8 mouse cellular contexts compared by ENCODE assay signal in genomic region chr7:73607450-73608005, GRCm38 (mm10).
DNase-seq lines count a peak whose midpoint lies in the region; ATAC-seq and TF ChIP-seq lines count a peak whose summit lies in the region.

No protein-coding gene starts in this region.

- 4% methylated on average over 11 of the region's 11 CpGs for WGBS in forebrain, postnatal 0 days
- 5% methylated on average over 11 of the region's 11 CpGs for WGBS in liver, embryonic 16.5 days (ENCODE audit: insufficient replicate concordance)

- H3K27ac ChIP-seq in layer of hippocampus, adult 2 months, result peak overlapping the region; percentile 92
- H3K27ac ChIP-seq in forebrain, postnatal 0 days (ENCODE audit: low read depth, low read length), result peak overlapping the region; percentile 93
- peak overlapping the region; percentile 89 for H3K27ac ChIP-seq in liver, embryonic 16.5 days (ENCODE audit: low read length)

- peaks cover 8% of the 10 kb centered on the region for H3K4me1 ChIP-seq in forebrain, postnatal 0 days (ENCODE audit: insufficient read depth)
- H3K4me1 ChIP-seq in liver, embryonic 16.5 days (ENCODE audit: control insufficient read depth, low read depth, low read length), result peaks cover 19% of the 10 kb centered on the region

- H3K4me3 ChIP-seq in layer of hippocampus, adult 2 months, result peak overlapping the region; percentile 54
- H3K4me3 ChIP-seq in forebrain, postnatal 0 days (ENCODE audit: low read depth, low read length), result peak overlapping the region; percentile 34
- peak overlapping the region; percentile 62 for H3K4me3 ChIP-seq in liver, embryonic 16.5 days (ENCODE audit: low read depth, low read length)

- H3K4me2 ChIP-seq in forebrain, postnatal 0 days (ENCODE audit: low read depth), result peak overlapping the region; percentile 56
- peak overlapping the region; percentile 89 for H3K4me2 ChIP-seq in liver, embryonic 16.5 days (ENCODE audit: low read depth, low read length)

- peak overlapping the region; percentile 58 for H3K9ac ChIP-seq in forebrain, postnatal 0 days
- peak overlapping the region; percentile 67 for H3K9ac ChIP-seq in liver, embryonic 16.5 days (ENCODE audit: low read depth, low read length)

- H3K27me3 ChIP-seq in forebrain, postnatal 0 days (ENCODE audit: insufficient read depth, low read length), result no peaks in the 10 kb centered on the region
- H3K27me3 ChIP-seq in liver, embryonic 16.5 days (ENCODE audit: control insufficient read depth, insufficient read depth, low read depth, low read length), result no peaks in the 10 kb centered on the region

- no peak for TF ChIP-seq CTCF in layer of hippocampus, adult 2 months (conservative IDR thresholded peaks at IDR 0.05)
- TF ChIP-seq CTCF in forebrain, postnatal 0 days (IDR thresholded peaks at IDR 0.05; ENCODE audit: low read depth), result no peak

- DNase-seq in layer of hippocampus, adult 2 months (ENCODE audit: low spot score in 2 of 2), result no peak
- no peak for DNase-seq in layer of hippocampus, postnatal 25 days (ENCODE audit: extremely low spot score in 1 of 2, low spot score in 1 of 2)
- peak; percentile 55 for DNase-seq in brain, adult 2 months (ENCODE audit: low read depth, low spot score)
- peak; percentile 75 for DNase-seq in forebrain, postnatal 0 days
- DNase-seq in T-cell, adult 2 months (ENCODE audit: low spot score), result no peak
- no peak for DNase-seq in left cerebral cortex, postnatal 10 days (ENCODE audit: extremely low spot score in 1 of 2, low spot score in 2 of 2)
- no peak for DNase-seq in gastrocnemius, postnatal 14 days

- peak; percentile 32; the same call in 1 of the 2 replicates for ATAC-seq in forebrain, postnatal 0 days
- ATAC-seq in liver, embryonic 16.5 days (ENCODE audit: low read depth), result no peak

- H3K36me3 ChIP-seq in forebrain, postnatal 0 days (ENCODE audit: insufficient read depth), result no peaks in the 10 kb centered on the region
- no peaks in the 10 kb centered on the region for H3K36me3 ChIP-seq in liver, embryonic 16.5 days (ENCODE audit: control insufficient read depth, insufficient read depth)

- intact Hi-C loops in left cerebral cortex, postnatal 10 days (cut with DNase I), result no loop called here
- intact Hi-C loops in gastrocnemius, postnatal 14 days (cut with DNase I; ENCODE audit: low total_unique reads), result no loop called here

- H3K9me3 ChIP-seq in forebrain, postnatal 0 days (ENCODE audit: low read length), result no peaks in the 10 kb centered on the region
- H3K9me3 ChIP-seq in liver, embryonic 16.5 days (replicated peaks; ENCODE audit: control insufficient read depth, low read length), result no peaks in the 10 kb centered on the region

Comparison
In these comparisons a context has a peak if more than half of its experiments do, and no peak if none do; other contexts are left out.
1. DNase-seq: peak in brain, adult 2 months (single experiment) and forebrain, postnatal 0 days (single experiment); none in layer of hippocampus, adult 2 months (0 of 2), layer of hippocampus, postnatal 25 days (0 of 2), T-cell, adult 2 months (single experiment), left cerebral cortex, postnatal 10 days (0 of 2) and gastrocnemius, postnatal 14 days (single experiment).
2. Peak in every context shown above with its lines, with median percentiles within 50 percentile points of each other: H3K27ac ChIP-seq and H3K4me3 ChIP-seq.